31 mouse cellular contexts compared by ENCODE assay signal in genomic region chr14:33474461-33474860, GRCm38 (mm10). TPM values are rescaled to one million over a fixed set of nuclear protein-coding genes. Genes with fewer than 3 reads are reported as not detected.
DNase-seq lines count a peak whose midpoint lies in the region; TF ChIP-seq lines count a peak whose summit lies in the region.
"Had no signal": no experiment of that assay in that cellular context is flagged by ENCODE, and none has a peak within 500 bp of the region (broad histone marks: within the 10 kb centered on the region; RNA-seq: fewer than 3 reads in every experiment).

No protein-coding gene starts in this region.

- no peak overlapping the region for H3K27ac ChIP-seq in left cerebral cortex, adult 2 months
- H3K27ac ChIP-seq: embryonic facial prominence, embryonic 13.5 days; forebrain, embryonic 10.5 days; hindbrain, embryonic 13.5 days; liver, embryonic 14.5 days; macrophage; midbrain, embryonic 13.5 days; neural tube, embryonic 13.5 days had no signal

- intact Hi-C loops in left cerebral cortex, adult 2 months (cut with DNase I), result loop anchor here (2.0 to 5.0 kb wide), 2 partner anchors 46 to 58 kb away; no protein-coding TSS in a partner anchor

- DNase-seq in frontal cortex, adult 2 months (ENCODE audit: extremely low spot score in 1 of 2, low spot score in 1 of 2), result peak; percentile 61 to 81
- DNase-seq in frontal cortex, postnatal 14 days (ENCODE audit: low spot score in 2 of 2), result no peak
- peak; percentile 50 for DNase-seq in left cerebral cortex, adult 11 months (ENCODE audit: low spot score)
- no peak for DNase-seq in left cerebral cortex, adult 2 months (ENCODE audit: extremely low spot score in 1 of 2, low spot score in 2 of 2)
- DNase-seq in brain, adult 2 months (ENCODE audit: low read depth, low spot score), result peak; percentile 85
- peak; percentile 34 for DNase-seq in right cerebral cortex, postnatal 25 days
- no peak for DNase-seq in gastrocnemius, postnatal 10 days
- DNase-seq: adrenal gland, adult 8-10 months; cerebellum, adult 8-10 months; gastrocnemius, postnatal 14 days; heart, postnatal 4 days; kidney, adult 11 months; kidney, postnatal 14 days; liver; lung, adult 2 months; lung, postnatal 10 days; thymus, postnatal 4 days had no signal

- no peak overlapping the region for H3K4me3 ChIP-seq in left cerebral cortex, adult 2 months
- H3K4me3 ChIP-seq: embryonic facial prominence, embryonic 13.5 days; forebrain, embryonic 10.5 days; heart, embryonic 12.5 days; hindbrain, embryonic 13.5 days; midbrain, embryonic 13.5 days; neural tube, embryonic 13.5 days had no signal

- no peak for TF ChIP-seq CTCF in left cerebral cortex, adult 2 months (IDR thresholded peaks at IDR 0.05)

RNA-seq across cellular contexts. Expression of gene Frmpd2, which starts 3.0 kb away (rescaled TPM):
- polyA plus RNA-seq in frontal cortex, adult 2 months (2012; rRNA removed), result 0.62 and 0.82 TPM in 2 replicates
- total RNA-seq in left cerebral cortex, adult 2 months (2021), result under 1 TPM; 0.25 to 0.87 TPM
- under 1 TPM in 1 of 2 experiments, not detected in 1; 0.23 TPM for total RNA-seq in gastrocnemius, postnatal 10 days (2021)
- total RNA-seq: common myeloid progenitor, adult 5-6 weeks; megakaryocyte-erythroid progenitor cell, adult 5-6 weeks had no signal
- polyA plus RNA-seq: embryonic facial prominence, embryonic 13.5 days; forebrain, embryonic 10.5 days; forebrain, embryonic 16.5 days; G1E; hindbrain, embryonic 13.5 days; kidney, embryonic 14.5 days; liver, embryonic 14.5 days; macrophage; neural tube, embryonic 13.5 days; thymus, postnatal 0 days had no signal

RNA-seq across cellular contexts. Expression of gene Mapk8, which starts 27.5 kb away (rescaled TPM):
- polyA plus RNA-seq in frontal cortex, adult 2 months (2012; rRNA removed), result 58.5 and 66.2 TPM in 2 replicates
- total RNA-seq in left cerebral cortex, adult 2 months (2021), result 100 to 1,000 TPM; 101 to 110 TPM
- 10 to 100 TPM; 30.9 to 35.2 TPM for total RNA-seq in gastrocnemius, postnatal 10 days (2021)

Comparison
In these comparisons a context has a peak if more than half of its experiments do, and no peak if none do; other contexts are left out.
1. DNase-seq: peak in frontal cortex, adult 2 months (2 of 2), left cerebral cortex, adult 11 months (single experiment), brain, adult 2 months (single experiment) and right cerebral cortex, postnatal 25 days (single experiment); none in frontal cortex, postnatal 14 days (0 of 2), left cerebral cortex, adult 2 months (0 of 2) and gastrocnemius, postnatal 10 days (single experiment).